Mouse (Mus musculus) neural tube, embryonic 11.5 days (tissue): ENCODE data around the gene Zdhhc18. TPM values are rescaled to one million over a fixed set of nuclear protein-coding genes. Genes with fewer than 3 reads are reported as not detected.

Experiments used
- ATAC-seq: fragments of 200-750 bp; cut with Nextera tagmentation; 2 replicates; pipeline ENCODE4 v1.8.0; 2017; ENCODE audit warnings: moderate number of reproducible peaks, mild to moderate bottlenecking, moderate TSS enrichment, moderate library complexity; ENCODE audit not compliant: insufficient read depth, low FRiP score, low TSS enrichment
- DNase-seq: peaks from one replicate; pipeline ENCODE4 v3.0.0-alpha.2; 2015; ENCODE audit warnings: low spot score
- H3K27ac ChIP-seq: fragments of 300-500 bp; sonication (generic); 2 replicates; pipeline ENCODE4 v1.5.1; 2014; ENCODE audit warnings: low read depth, mild to moderate bottlenecking, low read length
- H3K27me3 ChIP-seq: fragments of 300-500 bp; sonication (generic); 2 replicates; pipeline ENCODE4 v1.6.1; 2014; ENCODE audit warnings: mild to moderate bottlenecking, low read length, mixed read lengths; ENCODE audit not compliant: control insufficient read depth, insufficient read depth
- H3K36me3 ChIP-seq: fragments of 300-500 bp; sonication (generic); 2 replicates; pipeline ENCODE4 v1.6.1; 2014; ENCODE audit warnings: mild to moderate bottlenecking, low read length, moderate library complexity, mixed read lengths; ENCODE audit not compliant: control insufficient read depth, insufficient read depth
- H3K4me1 ChIP-seq: fragments of 300-500 bp; sonication (generic); 2 replicates; pipeline ENCODE4 v1.6.1; 2014; ENCODE audit warnings: low read length, mixed read lengths; ENCODE audit not compliant: control insufficient read depth, insufficient read depth
- H3K4me2 ChIP-seq: fragments of 300-500 bp; sonication (generic); 2 replicates; pipeline ENCODE4 v1.6.1; 2014; ENCODE audit warnings: low read depth, mild to moderate bottlenecking, moderate library complexity
- H3K4me3 ChIP-seq: fragments of 300-500 bp; sonication (generic); 2 replicates; pipeline ENCODE4 v1.5.1; 2014; ENCODE audit warnings: low read depth, low read length
- H3K9ac ChIP-seq: fragments of 300-500 bp; sonication (generic); 2 replicates; pipeline ENCODE4 v1.6.1; 2014; ENCODE audit warnings: mild to moderate bottlenecking, low read length
- H3K9me3 ChIP-seq: fragments of 300-500 bp; sonication (generic); 2 replicates; pipeline ENCODE4 v1.6.1; 2016; ENCODE audit warnings: low read length; ENCODE audit not compliant: control insufficient read depth
- WGBS: fragments of 180-500 bp; shearing (Covaris S2); extraction: QIAGEN DNeasy Blood & Tissue Kit; methylation state at CpG from one replicate; pipeline ENCODE4 v1.1.7; 2014; 5-methylcytosine and 5-hydroxymethylcytosine counted together
- polyA plus RNA-seq: library from polyadenylated mRNA; unstranded; fragments of >200 nt; fragmentation: Nextera tagmentation; extraction: Ambion mirVana; gene quantifications from 2 replicates; pipeline ENCODE4 v1.2.1, GENCODE M21; 2014

Gene Zdhhc18
- polyA plus RNA-seq, 1 experiment from 2014 or later: 3.5 TPM

DNA sequence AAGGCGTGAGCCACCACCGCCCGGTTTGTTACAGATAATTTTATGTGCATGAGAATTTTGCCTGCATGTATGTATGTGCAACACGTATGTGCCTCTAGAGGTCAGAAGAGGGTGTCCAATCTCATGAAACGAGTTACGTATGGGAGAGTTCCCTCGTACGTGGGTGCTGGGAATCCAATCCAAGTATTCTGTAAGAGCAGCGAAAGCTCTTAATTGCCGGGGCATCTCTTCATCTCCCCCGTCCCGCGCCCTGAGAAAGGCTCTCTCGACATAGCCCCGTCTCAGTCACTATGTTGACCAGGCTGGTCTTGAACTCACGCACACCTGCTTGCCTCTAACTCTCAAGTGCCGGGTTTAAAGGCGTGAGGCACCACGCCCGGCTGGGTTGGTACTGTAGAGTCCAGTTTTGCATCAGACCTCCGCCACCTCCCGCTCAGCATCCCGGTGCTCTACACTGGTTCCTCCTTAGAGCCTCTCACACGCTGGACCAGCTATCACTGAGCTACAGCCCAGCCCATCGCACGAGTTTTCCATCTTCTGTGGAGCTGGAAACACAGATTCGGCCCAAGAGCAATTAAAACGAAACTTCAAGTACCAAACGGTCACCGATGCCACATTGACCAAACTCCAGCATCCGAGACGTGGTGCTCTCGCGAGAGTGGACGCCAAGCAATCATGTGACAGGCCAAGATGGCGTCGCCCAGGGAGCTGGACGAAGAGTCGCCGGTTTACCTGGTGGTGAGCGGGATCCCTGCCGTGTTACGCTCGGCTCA, 75.7 kb downstream of the Zdhhc18 start, which contains the start of gene Gpatch3:
Gene Gpatch3, plus strand, starts transcription at position 676 of the 773 bp plus-strand sequence.
- Histone ChIP-seq H3K27me3 (no peaks in the 10 kb centered on the region), H3K4me2 (peak within 1 kb of the TSS; percentile 77), H3K9me3 (no peaks in the 10 kb centered on the region), H3K4me3 (peak within 1 kb of the TSS; percentile 68), H3K36me3 (no peaks in the 10 kb centered on the region), H3K27ac (peak within 1 kb of the TSS; percentile 74), H3K9ac (peak within 1 kb of the TSS; percentile 68), H3K4me1 (peaks cover 9% of the 10 kb centered on the region)
- DNase-seq (peak; percentile 91), ATAC-seq (peak; percentile 86)
- 7% methylated on average over 44 of the region's 44 CpGs for WGBS

DNA sequence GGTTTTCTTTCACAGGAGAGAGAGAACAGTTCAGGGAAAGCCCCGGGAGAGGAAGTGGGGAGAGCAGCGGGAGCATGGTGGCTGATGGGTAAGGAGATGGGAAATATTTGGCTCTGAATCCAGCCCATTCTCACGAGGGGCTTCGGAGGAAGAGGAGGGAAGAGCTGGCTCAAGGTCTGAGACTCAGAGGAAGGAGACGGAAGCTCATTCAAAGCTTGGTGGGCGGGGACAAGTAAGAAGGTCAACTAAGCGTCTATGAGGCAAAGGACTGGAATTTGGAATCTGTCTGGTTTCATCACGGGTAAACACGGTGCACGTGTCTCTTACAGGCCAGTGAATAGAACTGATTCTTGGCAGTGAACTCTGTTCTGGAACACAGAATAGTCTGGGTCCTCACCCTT, 79.9 kb downstream of the Zdhhc18 start:
- Histone ChIP-seq H3K27me3 (no peaks in the 10 kb centered on the region), H3K4me1 (peaks cover under 1% of the 10 kb centered on the region; the same call in 1 of the 2 replicates), H3K4me3 (no peak overlapping the region), H3K9me3 (no peaks in the 10 kb centered on the region), H3K36me3 (no peaks in the 10 kb centered on the region), H3K27ac (no peak overlapping the region), H3K9ac (no peak overlapping the region), H3K4me2 (no peak overlapping the region)
- ATAC-seq (no peak), DNase-seq (no peak)
- WGBS: 60% methylated on average over 10 of the region's 10 CpGs

DNA sequence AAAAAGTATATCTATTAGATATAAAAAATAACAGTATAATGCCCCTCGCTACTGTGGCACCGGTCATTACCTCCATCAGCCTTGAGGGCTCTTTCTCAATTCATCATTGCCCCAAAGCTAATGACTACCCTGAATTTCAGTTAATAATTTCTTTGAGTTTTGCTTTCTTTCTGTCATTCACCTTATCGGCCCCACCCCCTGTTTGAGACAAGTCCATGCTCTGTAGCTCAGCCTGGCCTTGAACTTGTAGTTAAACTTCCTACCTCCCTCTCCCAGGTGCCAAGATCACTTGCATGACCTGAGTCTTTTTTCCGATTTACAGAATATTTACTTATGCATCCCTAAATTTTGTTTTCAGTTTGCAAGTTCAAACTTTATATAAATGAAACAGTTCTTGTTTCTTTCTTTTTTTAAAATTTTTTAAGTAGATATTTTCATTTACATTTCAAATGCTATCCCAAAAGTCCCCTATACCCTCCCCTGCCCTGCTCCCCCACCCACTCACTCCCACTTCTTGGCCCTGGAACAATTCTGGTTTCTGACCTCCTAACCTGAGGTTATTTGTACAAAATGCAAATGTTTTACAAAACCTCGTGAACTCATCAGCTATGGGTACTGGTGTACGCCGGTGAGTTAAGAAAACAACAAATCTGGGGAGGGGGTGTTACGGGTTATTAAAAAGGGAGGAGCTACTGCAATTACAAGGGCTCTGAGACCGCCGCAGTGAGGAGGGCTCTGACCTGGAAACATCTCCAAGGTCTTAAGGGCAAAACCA, 80.5 kb downstream of the Zdhhc18 start:
- Histone ChIP-seq H3K4me2 (no peak overlapping the region), H3K27me3 (no peaks in the 10 kb centered on the region), H3K9ac (no peak overlapping the region), H3K4me3 (no peak overlapping the region), H3K4me1 (no peaks in the 10 kb centered on the region), H3K9me3 (no peaks in the 10 kb centered on the region), H3K27ac (no peak overlapping the region), H3K36me3 (no peaks in the 10 kb centered on the region)
- WGBS: 81% methylated on average over 10 of the region's 10 CpGs
- ATAC-seq: no peak
- no peak for DNase-seq

DNA sequence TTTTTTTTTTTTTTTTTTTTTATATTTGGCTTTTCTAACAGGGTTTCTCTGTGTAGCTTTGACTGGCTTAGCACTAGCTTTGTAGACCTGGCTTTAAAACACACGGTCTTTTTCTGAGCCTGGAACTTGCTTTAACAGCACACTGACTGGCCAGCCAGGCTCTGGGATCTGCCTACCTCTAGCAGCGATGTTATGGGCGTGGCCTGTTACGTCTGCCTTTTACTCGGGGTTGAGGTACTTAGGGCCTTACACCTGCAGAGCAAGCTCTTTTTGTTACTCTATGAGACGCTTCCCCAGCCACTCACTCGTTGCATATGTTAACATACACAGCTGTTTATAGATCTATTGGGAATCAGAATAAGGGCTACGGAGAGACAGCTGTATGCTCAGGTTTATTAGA, 82.7 kb downstream of the Zdhhc18 start:
- Histone ChIP-seq H3K4me1 (no peaks in the 10 kb centered on the region), H3K36me3 (no peaks in the 10 kb centered on the region), H3K4me3 (no peak overlapping the region), H3K27me3 (no peaks in the 10 kb centered on the region), H3K4me2 (no peak overlapping the region), H3K9me3 (no peaks in the 10 kb centered on the region), H3K9ac (no peak overlapping the region), H3K27ac (no peak overlapping the region)
- ATAC-seq (no peak), DNase-seq (no peak)
- 31% methylated on average over 8 of the region's 8 CpGs for WGBS

DNA sequence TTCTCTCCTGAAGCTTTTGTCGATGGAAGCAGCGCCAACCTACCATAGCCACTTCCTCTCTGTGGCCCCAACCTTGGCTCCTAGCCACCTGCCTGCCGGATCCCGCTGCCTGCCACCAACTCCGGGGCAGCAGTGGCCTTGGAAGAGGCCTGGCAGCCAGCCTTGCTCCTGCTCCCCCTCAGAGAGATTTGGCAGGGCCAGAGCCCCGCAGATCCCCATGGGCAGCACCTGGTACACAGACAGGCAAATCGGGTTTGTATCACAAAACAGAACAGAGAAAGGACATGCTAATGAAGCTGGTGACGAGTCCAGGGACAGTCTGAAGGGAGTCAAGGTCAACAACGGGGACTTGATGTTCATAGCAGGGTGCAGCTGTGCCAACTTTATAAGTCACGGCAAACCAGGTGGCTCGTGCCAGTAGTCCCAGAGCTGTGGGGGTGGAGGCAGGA, 86.8 kb downstream of the Zdhhc18 start:
- Histone ChIP-seq H3K9ac (no peak overlapping the region), H3K27ac (no peak overlapping the region), H3K4me1 (no peaks in the 10 kb centered on the region), H3K9me3 (no peaks in the 10 kb centered on the region), H3K4me2 (no peak overlapping the region), H3K36me3 (no peaks in the 10 kb centered on the region), H3K4me3 (no peak overlapping the region), H3K27me3 (no peaks in the 10 kb centered on the region)
- 87% methylated on average over 11 of the region's 11 CpGs for WGBS
- no peak for ATAC-seq
- DNase-seq: no peak

DNA sequence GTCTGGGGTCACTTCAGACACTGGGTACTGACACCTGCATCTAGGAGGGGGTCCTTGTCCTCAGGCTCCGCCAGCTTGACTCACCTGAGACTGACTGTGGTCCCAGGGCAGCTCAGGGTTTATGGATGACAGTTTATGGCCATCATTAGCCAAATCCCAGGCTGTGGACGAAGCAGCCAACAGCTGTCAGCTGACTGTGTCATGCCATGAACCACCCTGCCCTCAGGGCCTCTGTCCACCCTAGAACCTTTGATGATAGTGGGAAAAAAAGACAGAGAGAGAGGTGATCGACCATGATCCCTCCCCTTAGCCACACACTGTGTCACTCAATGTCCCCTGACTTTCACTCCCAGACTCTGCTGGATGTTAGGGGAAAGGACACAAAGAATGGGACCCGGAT, 88.3 kb downstream of the Zdhhc18 start:
- H3K9me3 ChIP-seq: no peaks in the 10 kb centered on the region
- WGBS: 49% methylated on average over 4 of the region's 4 CpGs
- H3K27me3 ChIP-seq: no peaks in the 10 kb centered on the region
- H3K4me2 ChIP-seq: no peak overlapping the region
- no peak overlapping the region for H3K9ac ChIP-seq
- no peak overlapping the region for H3K4me3 ChIP-seq
- no peak overlapping the region for H3K27ac ChIP-seq
- H3K36me3 ChIP-seq: no peaks in the 10 kb centered on the region
- no peak for ATAC-seq
- no peaks in the 10 kb centered on the region for H3K4me1 ChIP-seq
- DNase-seq: no peak

DNA sequence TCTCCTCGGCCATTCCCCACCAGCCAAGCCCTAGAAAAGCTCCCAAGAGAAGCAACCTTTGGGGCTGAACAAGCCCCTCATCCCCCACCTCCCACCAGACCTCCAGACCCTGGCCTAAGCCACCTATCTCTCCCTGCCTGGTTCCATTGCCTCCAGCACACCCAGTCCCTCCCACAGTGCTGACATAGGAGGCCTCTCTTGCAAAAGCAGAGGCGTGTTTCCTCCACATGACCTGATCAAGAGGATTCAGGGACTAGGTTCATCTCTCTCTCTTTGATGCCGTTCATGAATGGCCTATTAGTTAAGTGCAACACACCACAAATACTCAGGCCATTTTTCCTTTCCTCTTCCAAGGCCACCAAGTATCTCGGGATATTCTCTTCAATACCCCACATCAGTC, 90.1 kb downstream of the Zdhhc18 start:
- H3K4me1 ChIP-seq: no peaks in the 10 kb centered on the region
- H3K4me2 ChIP-seq: no peak overlapping the region
- DNase-seq: no peak
- no peak for ATAC-seq
- H3K4me3 ChIP-seq: no peak overlapping the region
- H3K36me3 ChIP-seq: no peaks in the 10 kb centered on the region
- WGBS: 78% methylated on average over 4 of the region's 4 CpGs
- H3K27ac ChIP-seq: no peak overlapping the region
- H3K9me3 ChIP-seq: no peaks in the 10 kb centered on the region
- no peak overlapping the region for H3K9ac ChIP-seq
- H3K27me3 ChIP-seq: no peaks in the 10 kb centered on the region

DNA sequence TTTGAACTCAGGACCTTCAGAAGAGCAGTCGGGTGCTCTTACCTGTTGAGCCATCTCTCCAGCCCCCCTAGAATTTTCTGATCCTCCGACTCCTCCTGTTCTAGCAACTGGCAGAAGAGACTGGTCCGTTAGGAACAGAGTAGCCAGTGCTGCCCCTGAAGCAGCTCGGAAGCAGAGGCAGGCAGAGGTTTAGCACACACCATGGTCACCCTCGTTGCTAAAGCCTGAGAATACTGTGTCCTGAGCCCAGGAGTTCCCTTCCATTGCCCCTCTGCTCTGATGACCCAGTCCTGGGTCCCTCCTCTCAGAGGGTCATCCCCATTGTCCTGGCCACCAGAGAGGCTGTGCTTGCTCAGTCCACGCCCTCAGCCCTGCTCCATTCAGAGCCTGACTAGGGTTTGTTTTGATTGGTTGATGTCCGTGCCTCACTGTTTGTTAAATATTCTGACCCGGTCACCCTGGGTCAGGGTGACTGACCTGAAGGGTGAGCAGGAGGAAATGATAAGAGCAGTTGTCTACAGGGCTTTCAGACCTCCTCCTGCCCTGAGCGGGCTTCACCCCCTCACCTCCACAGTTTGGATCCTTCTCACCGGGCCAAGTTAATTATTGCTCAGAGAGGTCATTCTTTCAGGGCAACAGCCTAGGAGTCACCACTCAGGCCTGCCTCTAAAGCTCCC, 92.8 kb downstream of the Zdhhc18 start:
- Histone ChIP-seq H3K27me3 (no peaks in the 10 kb centered on the region), H3K36me3 (no peaks in the 10 kb centered on the region), H3K9ac (no peak overlapping the region), H3K4me3 (no peak overlapping the region), H3K4me2 (no peak overlapping the region), H3K9me3 (no peaks in the 10 kb centered on the region), H3K4me1 (no peaks in the 10 kb centered on the region), H3K27ac (no peak overlapping the region)
- WGBS: 33% methylated on average over 10 of the region's 10 CpGs
- no peak for DNase-seq
- ATAC-seq: no peak
